Mouse (Mus musculus): Measurements from ENCODE around the gene Lenep. TPM values are rescaled to one million over a fixed set of nuclear protein-coding genes. Genes with fewer than 3 reads are reported as not detected.
A peak's percentile ranks its signal among the peaks of the same experiment; 100 is the strongest.

Gene Lenep
- polyA plus RNA-seq, 1 experiment, result 0.04 TPM

- peaks cover 2% of the 10 kb centered on the region; the same call in 1 of the 2 replicates for H3K36me3 ChIP-seq (ENCODE audit: control insufficient read depth)
- peaks cover 54% of the 10 kb centered on the region for H3K4me1 ChIP-seq (ENCODE audit: control insufficient read depth)
- TF ChIP-seq TAL1 (IDR thresholded peaks at IDR 0.05; ENCODE audit: low read length) (no peak), GATA1 (IDR thresholded peaks at IDR 0.05; ENCODE audit: low read length) (no peak)
- H3K4me3 ChIP-seq (replicated peaks), result peak overlapping the region; percentile 68
- peaks cover 2% of the 10 kb centered on the region; the same call in 1 of the 2 replicates for H3K9me3 ChIP-seq (ENCODE audit: control insufficient read depth, low read length)
- H3K27me3 ChIP-seq (ENCODE audit: control insufficient read depth), result peaks cover 57% of the 10 kb centered on the region
Measured at GRCm38 (mm10) chr3:89395419-89395805, 7.2 kb downstream of the Lenep start.

- peaks cover 58% of the 10 kb centered on the region for H3K4me1 ChIP-seq (ENCODE audit: control insufficient read depth)
- TF ChIP-seq GATA1 (IDR thresholded peaks at IDR 0.05; ENCODE audit: low read length) (no peak), TAL1 (IDR thresholded peaks at IDR 0.05; ENCODE audit: low read length) (no peak)
- peaks cover 2% of the 10 kb centered on the region; the same call in 1 of the 2 replicates for H3K9me3 ChIP-seq (ENCODE audit: control insufficient read depth, low read length)
- peak overlapping the region; percentile 68 for H3K4me3 ChIP-seq (replicated peaks)
- H3K36me3 ChIP-seq (ENCODE audit: control insufficient read depth), result peaks cover 1% of the 10 kb centered on the region; the same call in 1 of the 2 replicates
- peaks cover 63% of the 10 kb centered on the region for H3K27me3 ChIP-seq (ENCODE audit: control insufficient read depth)
Measured at GRCm38 (mm10) chr3:89394894-89395256, 7.7 kb downstream of the Lenep start.

GRCm38 (mm10) chr3:89394006-89394893, 8.3 kb downstream of the Lenep start, which contains the start of gene Zbtb7b:
Zbtb7b (minus strand) TSS chr3:89394776.
- H3K4me1 ChIP-seq (ENCODE audit: control insufficient read depth), result peaks cover 58% of the 10 kb centered on the region
- TF ChIP-seq GATA1 (IDR thresholded peaks at IDR 0.05; ENCODE audit: low read length) (no peak), TAL1 (IDR thresholded peaks at IDR 0.05; ENCODE audit: low read length) (no peak)
- H3K4me3 ChIP-seq (replicated peaks), result peak within 1 kb of the TSS; percentile 68
- H3K9me3 ChIP-seq (ENCODE audit: control insufficient read depth, low read length), result peaks cover 2% of the 10 kb centered on the region; the same call in 1 of the 2 replicates
- H3K27me3 ChIP-seq (ENCODE audit: control insufficient read depth), result peaks cover 63% of the 10 kb centered on the region
- no peaks in the 10 kb centered on the region for H3K36me3 ChIP-seq (ENCODE audit: control insufficient read depth)

GRCm38 (mm10) chr3:89393605-89394004, 9.0 kb downstream of the Lenep start:
- no peaks in the 10 kb centered on the region for H3K36me3 ChIP-seq (ENCODE audit: control insufficient read depth)
- H3K4me1 ChIP-seq (ENCODE audit: control insufficient read depth), result peaks cover 61% of the 10 kb centered on the region
- H3K27me3 ChIP-seq (ENCODE audit: control insufficient read depth), result peaks cover 63% of the 10 kb centered on the region
- H3K9me3 ChIP-seq (ENCODE audit: control insufficient read depth, low read length), result peaks cover 2% of the 10 kb centered on the region; the same call in 1 of the 2 replicates
- peak overlapping the region; percentile 68 for H3K4me3 ChIP-seq (replicated peaks)
- no peak for TF ChIP-seq GATA1 (IDR thresholded peaks at IDR 0.05; ENCODE audit: low read length)
- TF ChIP-seq TAL1 (IDR thresholded peaks at IDR 0.05; ENCODE audit: low read length), result no peak

GRCm38 (mm10) chr3:89392871-89393311, 9.7 kb downstream of the Lenep start:
- Histone ChIP-seq H3K4me1 (ENCODE audit: control insufficient read depth) (peaks cover 68% of the 10 kb centered on the region), H3K4me3 (replicated peaks) (peak overlapping the region; percentile 61), H3K9me3 (ENCODE audit: control insufficient read depth, low read length) (peaks cover 2% of the 10 kb centered on the region; the same call in 1 of the 2 replicates), H3K27me3 (ENCODE audit: control insufficient read depth) (peaks cover 63% of the 10 kb centered on the region), H3K36me3 (ENCODE audit: control insufficient read depth) (no peaks in the 10 kb centered on the region)
- no peak for TF ChIP-seq GATA1 (IDR thresholded peaks at IDR 0.05; ENCODE audit: low read length)
- no peak for TF ChIP-seq TAL1 (IDR thresholded peaks at IDR 0.05; ENCODE audit: low read length)

- TF ChIP-seq TAL1 (IDR thresholded peaks at IDR 0.05; ENCODE audit: low read length), result no peak
- TF ChIP-seq GATA1 (IDR thresholded peaks at IDR 0.05; ENCODE audit: low read length), result no peak
- peaks cover 74% of the 10 kb centered on the region for H3K4me1 ChIP-seq (ENCODE audit: control insufficient read depth)
- H3K27me3 ChIP-seq (ENCODE audit: control insufficient read depth), result peaks cover 63% of the 10 kb centered on the region
- peaks cover 2% of the 10 kb centered on the region; the same call in 1 of the 2 replicates for H3K9me3 ChIP-seq (ENCODE audit: control insufficient read depth, low read length)
- peak overlapping the region; percentile 61 for H3K4me3 ChIP-seq (replicated peaks)
- H3K36me3 ChIP-seq (ENCODE audit: control insufficient read depth), result no peaks in the 10 kb centered on the region
Measured at GRCm38 (mm10) chr3:89391663-89392511, 10.7 kb downstream of the Lenep start.

GRCm38 (mm10) chr3:89390699-89391662, 11.6 kb downstream of the Lenep start:
- Histone ChIP-seq H3K27me3 (ENCODE audit: control insufficient read depth) (peaks cover 57% of the 10 kb centered on the region), H3K36me3 (ENCODE audit: control insufficient read depth) (no peaks in the 10 kb centered on the region), H3K4me1 (ENCODE audit: control insufficient read depth) (peaks cover 65% of the 10 kb centered on the region), H3K4me3 (replicated peaks) (peak overlapping the region; percentile 34), H3K9me3 (ENCODE audit: control insufficient read depth, low read length) (peaks cover 2% of the 10 kb centered on the region; the same call in 1 of the 2 replicates)
- no peak for TF ChIP-seq GATA1 (IDR thresholded peaks at IDR 0.05; ENCODE audit: low read length)
- no peak for TF ChIP-seq TAL1 (IDR thresholded peaks at IDR 0.05; ENCODE audit: low read length)

GRCm38 (mm10) chr3:89390111-89390515, 12.5 kb downstream of the Lenep start:
- H3K27me3 ChIP-seq (ENCODE audit: control insufficient read depth), result peaks cover 49% of the 10 kb centered on the region
- peaks cover 57% of the 10 kb centered on the region for H3K4me1 ChIP-seq (ENCODE audit: control insufficient read depth)
- TF ChIP-seq GATA1 (IDR thresholded peaks at IDR 0.05; ENCODE audit: low read length), result no peak
- TF ChIP-seq TAL1 (IDR thresholded peaks at IDR 0.05; ENCODE audit: low read length), result no peak
- peaks cover 2% of the 10 kb centered on the region; the same call in 1 of the 2 replicates for H3K9me3 ChIP-seq (ENCODE audit: control insufficient read depth, low read length)
- no peaks in the 10 kb centered on the region for H3K36me3 ChIP-seq (ENCODE audit: control insufficient read depth)
- no peak overlapping the region for H3K4me3 ChIP-seq (replicated peaks)

Measured in erythroblast, embryonic 14.5 days (primary cell).